Mouse (Mus musculus) ovary, postnatal 14 days (tissue): ENCODE data around the gene Sppl2c.
A peak's percentile ranks its signal among the peaks of the same experiment; 100 is the strongest.
"Not testable (repeated sequence)": the region's sequence is repeated elsewhere in the genome, so short reads cannot be mapped to it uniquely, and the experiment has no call there.

Experiments
- DNase-seq: peaks from one replicate; pipeline ENCODE4 v3.0.0; 2022; ENCODE audit warnings: low spot score

Sppl2c gene

GRCm38 (mm10) chr11:104197861-104198260 lies 11.7 kb downstream of the Sppl2c start:
- peak; percentile 52 for DNase-seq

DNA sequence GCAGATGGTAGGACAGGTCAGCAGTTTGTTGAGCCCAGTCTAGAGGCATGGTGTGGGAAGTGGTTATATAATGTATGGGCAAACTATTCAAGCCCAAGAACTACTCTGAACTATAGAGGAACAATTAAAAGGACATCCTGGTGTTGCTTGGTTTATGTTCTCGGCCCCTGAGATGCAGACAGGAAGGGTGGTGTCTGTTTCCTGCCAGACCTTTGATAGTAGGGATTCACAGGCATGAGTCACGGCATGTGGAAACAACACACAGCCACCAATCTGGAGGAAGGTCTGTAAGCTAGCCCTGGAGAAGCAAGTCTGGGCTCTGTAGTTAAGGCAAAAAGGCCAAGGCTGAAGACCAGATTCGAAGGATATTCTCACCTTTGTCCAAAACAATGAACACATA lies 17.1 kb downstream of the Sppl2c start:
- DNase-seq, result no peak

- DNase-seq, result no peak
Observed at GRCm38 (mm10) chr11:104206573-104206972, 20.4 kb downstream of the Sppl2c start.

GRCm38 (mm10) chr11:104209041-104209440 lies 22.9 kb downstream of the Sppl2c start:
- no peak for DNase-seq

GRCm38 (mm10) chr11:104211251-104211650 lies 25.1 kb downstream of the Sppl2c start:
- no peak for DNase-seq

GRCm38 (mm10) chr11:104214128-104214527 lies 28.0 kb downstream of the Sppl2c start:
- DNase-seq, result not testable (repeated sequence)

GRCm38 (mm10) chr11:104218075-104218474 lies 31.9 kb downstream of the Sppl2c start:
- no peak for DNase-seq

- DNase-seq, result no peak
Observed at GRCm38 (mm10) chr11:104220291-104220690, 34.2 kb downstream of the Sppl2c start.

- DNase-seq, result no peak
Observed at GRCm38 (mm10) chr11:104221751-104222150, 35.6 kb downstream of the Sppl2c start.

DNA sequence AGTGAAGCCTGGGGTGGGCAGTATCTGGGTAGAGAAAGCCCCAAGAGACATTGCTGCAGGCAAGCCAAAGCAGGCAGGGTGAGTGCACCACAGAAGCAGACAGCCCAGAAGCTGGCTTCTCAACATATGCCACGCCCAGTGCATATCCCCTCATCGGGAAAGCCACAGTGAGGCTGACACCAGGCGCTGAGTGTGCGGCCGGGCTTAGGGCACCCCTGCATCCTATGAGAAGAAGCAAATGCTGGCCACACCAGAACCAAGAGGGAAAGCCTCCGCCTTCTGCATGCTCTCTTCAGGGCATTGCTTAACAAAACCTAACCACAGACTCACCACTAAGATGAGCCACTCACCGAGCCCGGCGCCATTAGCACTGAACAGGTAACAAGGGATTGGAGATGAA lies 37.2 kb downstream of the Sppl2c start:
- no peak for DNase-seq

DNA sequence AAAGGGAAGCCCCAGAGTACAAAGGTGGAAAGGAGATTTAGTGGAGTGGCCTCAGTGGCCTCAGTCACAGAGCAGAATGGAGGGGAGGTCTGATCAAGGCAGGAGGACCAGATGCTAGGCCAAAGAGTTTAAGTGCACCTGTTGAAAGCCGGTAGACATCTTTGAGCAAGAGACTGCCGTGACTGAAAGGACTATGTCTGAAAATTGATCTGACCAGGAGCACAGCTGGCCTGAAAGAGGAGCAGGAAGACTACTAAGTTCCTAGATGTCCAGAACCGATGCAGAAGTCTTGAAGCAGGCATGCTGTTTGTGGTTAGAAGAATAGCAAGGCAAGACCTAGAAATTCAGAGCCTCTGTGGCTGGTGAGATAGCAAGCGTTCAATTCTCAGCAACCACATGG lies 43.3 kb downstream of the Sppl2c start:
- DNase-seq, result no peak

GRCm38 (mm10) chr11:104230066-104230778 lies 44.1 kb downstream of the Sppl2c start:
- no peak for DNase-seq

DNA sequence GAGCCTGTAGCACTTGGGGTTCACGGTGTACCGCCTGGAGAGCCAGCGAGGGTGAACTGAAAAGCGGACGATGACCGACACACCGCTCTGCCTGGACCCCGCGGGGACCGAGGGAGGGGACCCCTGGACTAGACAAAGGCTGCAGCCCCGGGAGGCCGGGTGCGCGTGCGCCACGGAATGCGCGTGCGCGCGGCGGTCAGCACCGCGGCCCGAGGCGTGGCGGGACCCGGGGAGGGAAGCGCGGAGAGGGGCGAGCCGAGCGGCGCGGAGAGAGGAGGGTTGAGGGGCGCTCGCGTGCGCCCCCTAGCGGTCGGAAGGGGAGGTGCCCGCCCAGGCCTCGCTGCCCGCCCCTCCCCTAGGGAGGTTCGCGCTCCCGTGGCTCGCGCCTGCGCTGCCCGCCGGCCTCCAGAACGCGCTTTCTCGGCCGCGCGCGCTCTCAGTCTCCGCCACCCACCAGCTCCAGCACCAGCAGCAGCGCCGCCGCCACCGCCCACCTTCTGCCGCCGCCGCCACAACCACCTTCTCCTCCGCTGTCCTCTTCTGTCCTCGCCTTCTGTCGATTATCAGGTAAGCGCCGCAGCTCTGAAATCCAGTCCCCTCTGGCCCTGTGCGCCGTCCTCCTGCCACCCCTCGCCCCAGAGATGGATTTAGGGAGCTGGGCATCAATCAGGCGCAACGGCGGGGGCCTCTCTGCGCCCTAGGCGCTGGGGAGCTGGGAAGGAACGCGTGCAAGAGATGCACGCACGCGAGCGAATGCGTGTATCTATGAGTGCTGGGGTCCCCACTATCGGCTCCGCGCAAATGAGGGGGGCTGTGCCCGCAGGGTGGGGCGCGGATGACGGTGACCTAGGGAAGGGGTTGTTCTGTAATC lies 45.1 kb downstream of the Sppl2c start, which contains the start of gene Mapt:
Gene Mapt (plus strand): TSS at position 350 of the 871 bp plus-strand sequence.
- peak; percentile 79 for DNase-seq

DNA sequence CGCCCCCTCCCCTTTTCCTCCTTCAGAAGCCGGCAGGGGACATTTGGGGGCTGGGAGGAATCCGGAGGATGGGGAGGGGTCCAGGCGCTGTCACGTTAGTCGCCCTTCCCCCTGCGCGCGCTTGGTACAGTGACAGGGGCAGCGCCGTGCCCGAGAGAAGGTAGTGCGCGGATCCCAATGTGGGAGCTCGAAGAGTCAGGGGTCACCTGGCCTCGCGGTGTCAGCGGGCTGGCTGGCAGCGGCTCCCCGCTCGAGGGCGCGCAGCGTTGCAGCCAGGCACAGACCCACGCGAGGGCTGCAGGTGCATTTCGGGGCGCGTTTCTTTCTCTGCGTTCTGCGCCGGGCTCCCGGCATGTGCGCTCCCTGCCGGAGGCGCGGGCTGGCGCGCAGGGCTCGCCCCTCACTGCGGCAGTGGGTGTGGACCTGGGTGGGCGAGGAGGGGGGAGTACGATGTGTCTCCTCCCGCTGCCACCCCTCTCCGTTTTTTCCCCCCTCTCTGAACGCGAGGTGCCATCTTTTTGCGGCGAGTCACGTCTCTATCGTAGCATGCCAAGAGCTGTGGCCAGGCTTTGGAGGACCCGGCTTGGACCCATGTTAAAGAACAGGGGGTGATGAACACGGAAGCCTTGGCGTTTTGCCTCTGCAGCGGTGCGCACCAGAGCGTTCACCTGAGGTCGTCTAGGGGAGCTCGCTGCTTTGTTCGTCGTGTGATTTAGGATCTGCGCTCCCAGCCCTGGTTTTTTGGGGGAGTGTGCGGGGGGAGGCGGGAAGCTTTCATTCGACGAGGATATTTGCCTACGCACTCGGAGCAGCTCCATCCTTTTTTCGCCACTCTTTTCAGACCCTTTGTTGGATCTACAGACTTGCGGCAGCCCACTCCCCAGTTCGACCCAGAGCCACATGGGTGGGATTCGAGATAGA lies 46.3 kb downstream of the Sppl2c start:
- DNase-seq, result no peak

DNA sequence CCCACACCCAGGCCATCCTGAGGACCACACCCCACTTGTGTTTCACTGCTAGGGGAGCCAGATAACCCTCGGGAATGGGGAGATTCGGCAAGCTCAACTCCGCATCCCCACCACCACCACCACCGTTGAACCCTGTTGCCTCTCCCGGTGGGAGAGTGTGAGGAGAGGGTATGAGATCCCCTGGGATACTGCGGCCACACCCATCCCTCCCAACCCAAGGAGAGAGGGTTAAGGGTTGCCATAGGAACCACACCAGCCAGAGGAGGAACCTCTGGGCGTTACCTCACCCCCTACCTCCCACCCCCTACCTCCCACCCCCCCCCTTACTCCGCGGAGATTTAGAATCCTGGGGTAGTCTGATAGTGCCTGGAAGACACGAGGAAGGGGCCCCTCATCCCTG lies 47.0 kb downstream of the Sppl2c start:
- DNase-seq, result no peak

- DNase-seq, result no peak
Observed at GRCm38 (mm10) chr11:104233574-104234206, 47.6 kb downstream of the Sppl2c start.

GRCm38 (mm10) chr11:104234680-104235079 lies 48.6 kb downstream of the Sppl2c start:
- DNase-seq, result no peak

DNA sequence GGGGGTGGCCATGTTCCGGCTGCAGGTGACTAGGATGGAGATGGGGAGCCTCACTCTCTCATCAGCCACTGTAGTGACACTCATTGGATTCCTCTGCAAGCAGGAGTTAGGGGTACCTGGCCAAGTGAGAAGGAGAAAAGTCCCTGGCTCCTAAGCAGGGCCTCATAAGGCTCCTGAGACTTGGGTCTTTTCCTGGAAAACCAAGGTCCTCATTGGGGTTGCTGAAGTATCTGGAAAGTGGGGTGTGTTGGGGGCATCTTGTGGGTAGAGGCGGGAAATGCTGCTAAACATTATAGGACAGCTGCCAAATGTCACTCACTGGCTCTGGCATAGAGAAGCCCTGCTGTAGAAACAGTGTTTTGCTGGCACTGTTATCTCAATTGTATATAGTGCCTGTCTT lies 49.8 kb downstream of the Sppl2c start:
- DNase-seq, result no peak

- DNase-seq, result peak; percentile 10
Observed at GRCm38 (mm10) chr11:104237226-104237625, 51.1 kb downstream of the Sppl2c start.

DNA sequence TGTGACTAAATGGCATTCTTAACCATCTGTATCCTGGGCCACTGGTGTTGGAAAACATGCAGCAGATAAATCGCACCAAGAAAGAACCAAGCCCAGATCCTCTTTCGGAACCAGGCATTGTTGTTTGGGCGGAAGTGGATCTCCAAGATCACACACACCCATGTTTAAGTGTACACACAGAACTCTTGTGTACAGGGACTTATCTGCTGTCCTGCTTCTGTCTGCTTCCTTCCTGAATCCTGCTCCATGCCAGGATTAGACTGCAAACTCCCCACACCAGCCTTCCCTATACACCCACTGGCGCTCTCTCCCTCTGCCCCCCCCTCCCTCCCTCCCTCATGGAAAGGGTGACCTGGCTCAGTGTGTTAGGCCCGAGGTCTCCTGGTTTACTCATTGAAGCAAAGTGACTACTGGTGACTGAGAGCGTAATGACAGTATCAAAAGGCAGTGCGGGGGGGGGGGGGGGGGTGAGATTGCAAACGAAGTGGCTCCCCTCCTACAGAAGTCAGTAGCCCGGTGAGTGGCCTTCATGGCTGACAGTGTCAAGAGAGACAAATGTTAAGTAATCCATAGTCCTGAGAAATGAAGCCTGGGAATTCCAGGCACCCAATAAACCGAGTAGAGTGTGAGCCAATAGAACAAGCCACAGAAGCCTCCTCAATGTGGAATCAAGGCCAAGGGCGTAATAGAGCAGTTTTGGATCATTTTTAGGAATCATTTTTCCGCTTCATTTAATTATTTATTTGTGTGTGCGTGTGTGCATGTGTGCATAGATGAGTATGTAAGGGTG lies 52.0 kb downstream of the Sppl2c start:
- no peak for DNase-seq
